ENCODE assay signal across 23 mouse cellular contexts in the genomic region with DNA sequence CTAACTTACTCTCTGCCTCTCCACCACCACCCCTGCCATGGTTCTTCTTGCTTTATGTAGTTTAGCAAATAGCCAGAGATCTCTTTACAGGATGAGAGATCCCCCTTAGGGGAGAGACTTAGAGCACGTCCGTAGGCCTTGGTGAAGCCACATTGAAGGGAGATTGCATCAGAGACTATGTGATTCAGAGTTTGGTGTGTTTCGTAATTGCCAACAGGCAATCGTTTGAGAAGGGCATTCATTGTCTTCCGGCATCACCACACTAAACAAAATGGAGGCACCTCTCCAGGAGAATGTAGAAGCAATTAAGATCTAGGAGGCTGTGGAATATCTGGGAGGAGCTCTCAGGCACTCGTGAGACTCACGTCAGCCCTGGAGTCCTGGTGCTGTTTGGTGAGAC.
DNase-seq lines count a peak whose midpoint lies in the region; ATAC-seq and TF ChIP-seq lines count a peak whose summit lies in the region.
"Had no signal": no experiment of that assay in that cellular context is flagged by ENCODE, and none has a peak within 500 bp of the region (broad histone marks: within the 10 kb centered on the region; RNA-seq: fewer than 3 reads in every experiment).

No protein-coding gene starts in this region.

- H3K4me3 ChIP-seq in lung, postnatal 0 days (ENCODE audit: low read depth, low read length): no peak overlapping the region
- no peak overlapping the region for H3K4me3 ChIP-seq in lung, adult 2 months (replicated peaks; ENCODE audit: extremely low read depth, low read depth, low read length)
- H3K4me3 ChIP-seq: embryonic facial prominence, embryonic 10.5 days; hindbrain, embryonic 12.5 days; kidney, embryonic 15.5 days; limb, embryonic 15.5 days; liver, embryonic 15.5 days had no signal

- H3K9ac ChIP-seq in lung, postnatal 0 days (replicated peaks; ENCODE audit: low read depth): no peak overlapping the region
- H3K9ac ChIP-seq: forebrain, postnatal 0 days; hindbrain, embryonic 12.5 days; kidney, embryonic 15.5 days; limb, embryonic 15.5 days; liver, embryonic 15.5 days had no signal

- intact Hi-C loops in left cerebral cortex, postnatal 25 days (cut with DNase I): no loop called here

- no peaks in the 10 kb centered on the region for H3K27me3 ChIP-seq in lung, postnatal 0 days (replicated peaks; ENCODE audit: insufficient read depth, low read length)
- H3K27me3 ChIP-seq: hindbrain, embryonic 12.5 days; limb, embryonic 15.5 days; liver, embryonic 15.5 days had no signal

- no peak overlapping the region for H3K27ac ChIP-seq in lung, postnatal 0 days (ENCODE audit: low read length)
- H3K27ac ChIP-seq: embryonic facial prominence, embryonic 10.5 days; hindbrain, embryonic 12.5 days; kidney, embryonic 15.5 days; limb, embryonic 15.5 days; liver, embryonic 15.5 days had no signal

- no peaks in the 10 kb centered on the region for H3K9me3 ChIP-seq in lung, postnatal 0 days (ENCODE audit: low read length)
- H3K9me3 ChIP-seq: hindbrain, embryonic 12.5 days; kidney, embryonic 15.5 days; limb, embryonic 15.5 days; liver, embryonic 15.5 days had no signal

- DNase-seq in lung, postnatal 0 days (ENCODE audit: low spot score): peak; percentile 25
- no peak for DNase-seq in lung, adult 2 months
- DNase-seq in 416B (ENCODE audit: low read depth) (peak; percentile 57), adipocyte (ENCODE audit: low spot score) (peak; percentile 72)
- DNase-seq in gastrocnemius, adult 8-10 months (ENCODE audit: low spot score in 2 of 2): no peak
- DNase-seq in left cerebral cortex, postnatal 25 days (ENCODE audit: low spot score in 2 of 2): no peak
- DNase-seq: adrenal gland, postnatal 36 days; cerebellum, adult 11 months; cerebellum, adult 9-11 months; forebrain, postnatal 0 days; heart, adult 18-20 months; kidney, postnatal 36 days; left cerebral cortex, postnatal 4 days; lung, postnatal 10 days; spleen, adult 18-20 months had no signal

- no peak overlapping the region for H3K4me2 ChIP-seq in lung, postnatal 0 days (replicated peaks; ENCODE audit: low read depth, low read length)
- H3K4me2 ChIP-seq: hindbrain, embryonic 12.5 days; kidney, embryonic 15.5 days; limb, embryonic 15.5 days; liver, embryonic 15.5 days had no signal

- no peak for TF ChIP-seq CTCF in lung, postnatal 0 days (IDR thresholded peaks at IDR 0.05)
- no peak for TF ChIP-seq CTCF in lung, adult 2 months (IDR thresholded peaks at IDR 0.05; ENCODE audit: insufficient read depth, low read length)

- H3K36me3 ChIP-seq in lung, postnatal 0 days (ENCODE audit: insufficient read depth, low read length): no peaks in the 10 kb centered on the region
- H3K36me3 ChIP-seq: embryonic facial prominence, embryonic 10.5 days; hindbrain, embryonic 12.5 days; kidney, embryonic 15.5 days; limb, embryonic 15.5 days; liver, embryonic 15.5 days had no signal

- no peaks in the 10 kb centered on the region for H3K4me1 ChIP-seq in lung, postnatal 0 days (ENCODE audit: insufficient read depth, low read depth, low read length)
- no peaks in the 10 kb centered on the region for H3K4me1 ChIP-seq in lung, adult 2 months (ENCODE audit: control insufficient read depth, insufficient read depth, low read length)
- H3K4me1 ChIP-seq: limb, embryonic 15.5 days had no signal

- no peak for ATAC-seq in lung, postnatal 0 days
- peak; percentile 91 for ATAC-seq in megakaryocyte, adult 5-6 weeks (ENCODE audit: poor library complexity, severe bottlenecking)
- ATAC-seq: CD4-positive, CD25-positive, alpha-beta regulatory T cell, adult 4 months; forebrain, postnatal 0 days; intestine, postnatal 0 days had no signal

- 79% methylated on average over 7 of the region's 7 CpGs for WGBS in lung, postnatal 0 days
- 83% methylated on average over 7 of the region's 7 CpGs for WGBS in lung, adult 2 months

- no peak for TF ChIP-seq EP300 in lung, postnatal 0 days (IDR thresholded peaks at IDR 0.05)

- TF ChIP-seq POLR2A in lung, adult 2 months (IDR thresholded peaks at IDR 0.05; ENCODE audit: borderline replicate concordance, extremely low read depth, low read depth, low read length): no peak

Comparison
In these comparisons a context has a peak if more than half of its experiments do, and no peak if none do; other contexts are left out.
1. DNase-seq: peak in lung, postnatal 0 days (single experiment), 416B (single experiment) and adipocyte (single experiment); none in lung, adult 2 months (single experiment), gastrocnemius, adult 8-10 months (0 of 2) and left cerebral cortex, postnatal 25 days (0 of 2).